Mouse (Mus musculus): ENCODE measurements around the gene Henmt1. TPM values are rescaled to one million over a fixed set of nuclear protein-coding genes. Genes with fewer than 3 reads are reported as not detected.

Henmt1 gene
- polyA plus RNA-seq, 1 experiment: 0.06 TPM

- Histone ChIP-seq H3K27me3 (replicated peaks; ENCODE audit: control insufficient read depth, insufficient read depth, low read length) (no peaks in the 10 kb centered on the region), H3K4me1 (ENCODE audit: control insufficient read depth, insufficient read depth, low read length) (peaks cover 10% of the 10 kb centered on the region), H3K36me3 (ENCODE audit: control insufficient read depth, insufficient read depth, low read length) (no peaks in the 10 kb centered on the region), H3K4me3 (ENCODE audit: insufficient read depth, low read depth, low read length) (no peak overlapping the region), H3K27ac (ENCODE audit: insufficient read depth, low read depth, low read length) (no peak overlapping the region)
- no peak for DNase-seq
- 84% methylated on average over 6 of the region's 6 CpGs for WGBS
- TF ChIP-seq CTCF (conservative IDR thresholded peaks at IDR 0.05; ENCODE audit: insufficient read depth, insufficient read length, low read depth, low read length) (no peak), POLR2A (IDR thresholded peaks at IDR 0.05; ENCODE audit: low read depth, low read length) (no peak)
Measured at GRCm38 (mm10) chr3:108981946-108982345, 42.3 kb downstream of the Henmt1 start.

- DNase-seq: no peak
- H3K4me1 ChIP-seq (ENCODE audit: control insufficient read depth, insufficient read depth, low read length): peaks cover 6% of the 10 kb centered on the region
- no peak overlapping the region for H3K27ac ChIP-seq (ENCODE audit: insufficient read depth, low read depth, low read length)
- 74% methylated on average over 5 of the region's 5 CpGs for WGBS
- TF ChIP-seq CTCF (conservative IDR thresholded peaks at IDR 0.05; ENCODE audit: insufficient read depth, insufficient read length, low read depth, low read length) (no peak), POLR2A (IDR thresholded peaks at IDR 0.05; ENCODE audit: low read depth, low read length) (no peak)
- H3K4me3 ChIP-seq (ENCODE audit: insufficient read depth, low read depth, low read length): no peak overlapping the region
- no peaks in the 10 kb centered on the region for H3K36me3 ChIP-seq (ENCODE audit: control insufficient read depth, insufficient read depth, low read length)
- H3K27me3 ChIP-seq (replicated peaks; ENCODE audit: control insufficient read depth, insufficient read depth, low read length): no peaks in the 10 kb centered on the region
Measured at GRCm38 (mm10) chr3:108983989-108984388, 44.3 kb downstream of the Henmt1 start.

DNA sequence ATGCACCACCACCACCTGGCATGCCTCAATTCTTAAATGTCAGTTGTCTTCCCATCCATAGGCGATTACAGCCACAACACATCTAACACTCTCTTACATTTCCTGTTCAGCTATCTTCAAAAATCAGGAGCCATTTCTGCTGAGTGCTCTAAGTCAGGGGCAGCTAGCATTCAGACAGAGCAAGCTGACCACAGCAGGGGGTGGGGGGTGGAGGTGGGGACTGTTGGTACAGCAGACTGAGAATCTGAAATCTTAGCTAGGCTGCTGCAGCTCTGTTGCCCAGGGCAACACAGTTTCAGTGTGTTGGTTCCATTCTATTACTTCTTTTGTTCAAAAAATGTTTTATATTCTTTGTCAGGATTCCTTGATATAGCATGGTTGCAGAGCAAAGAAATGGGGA, 46.9 kb downstream of the Henmt1 start:
- DNase-seq: no peak
- no peaks in the 10 kb centered on the region for H3K27me3 ChIP-seq (replicated peaks; ENCODE audit: control insufficient read depth, insufficient read depth, low read length)
- H3K4me1 ChIP-seq (ENCODE audit: control insufficient read depth, insufficient read depth, low read length): peaks cover 7% of the 10 kb centered on the region; the same call in 1 of the 2 replicates
- TF ChIP-seq POLR2A (IDR thresholded peaks at IDR 0.05; ENCODE audit: low read depth, low read length): no peak
- no peak for TF ChIP-seq CTCF (conservative IDR thresholded peaks at IDR 0.05; ENCODE audit: insufficient read depth, insufficient read length, low read depth, low read length)
- no peak overlapping the region for H3K27ac ChIP-seq (ENCODE audit: insufficient read depth, low read depth, low read length)
- no peak overlapping the region for H3K4me3 ChIP-seq (ENCODE audit: insufficient read depth, low read depth, low read length)
- WGBS: 81% methylated on average over 1 of the region's 1 CpGs
- no peaks in the 10 kb centered on the region for H3K36me3 ChIP-seq (ENCODE audit: control insufficient read depth, insufficient read depth, low read length)

- Histone ChIP-seq H3K36me3 (ENCODE audit: control insufficient read depth, insufficient read depth, low read length) (no peaks in the 10 kb centered on the region), H3K27me3 (replicated peaks; ENCODE audit: control insufficient read depth, insufficient read depth, low read length) (no peaks in the 10 kb centered on the region), H3K4me1 (ENCODE audit: control insufficient read depth, insufficient read depth, low read length) (peaks cover 7% of the 10 kb centered on the region; the same call in 1 of the 2 replicates), H3K27ac (ENCODE audit: insufficient read depth, low read depth, low read length) (no peak overlapping the region), H3K4me3 (ENCODE audit: insufficient read depth, low read depth, low read length) (no peak overlapping the region)
- no peak for DNase-seq
- TF ChIP-seq POLR2A (IDR thresholded peaks at IDR 0.05; ENCODE audit: low read depth, low read length) (no peak), CTCF (conservative IDR thresholded peaks at IDR 0.05; ENCODE audit: insufficient read depth, insufficient read length, low read depth, low read length) (no peak)
- WGBS: 67% methylated on average over 12 of the region's 12 CpGs
Measured at GRCm38 (mm10) chr3:108987009-108987659, 47.5 kb downstream of the Henmt1 start.

GRCm38 (mm10) chr3:108989971-108990548, 50.4 kb downstream of the Henmt1 start:
- Histone ChIP-seq H3K27me3 (replicated peaks; ENCODE audit: control insufficient read depth, insufficient read depth, low read length) (no peaks in the 10 kb centered on the region), H3K36me3 (ENCODE audit: control insufficient read depth, insufficient read depth, low read length) (no peaks in the 10 kb centered on the region), H3K4me3 (ENCODE audit: insufficient read depth, low read depth, low read length) (no peak overlapping the region), H3K4me1 (ENCODE audit: control insufficient read depth, insufficient read depth, low read length) (peaks cover 7% of the 10 kb centered on the region; the same call in 1 of the 2 replicates), H3K27ac (ENCODE audit: insufficient read depth, low read depth, low read length) (no peak overlapping the region)
- DNase-seq: peak; percentile 69
- TF ChIP-seq POLR2A (IDR thresholded peaks at IDR 0.05; ENCODE audit: low read depth, low read length) (no peak), CTCF (conservative IDR thresholded peaks at IDR 0.05; ENCODE audit: insufficient read depth, insufficient read length, low read depth, low read length) (no peak)
- WGBS: 54% methylated on average over 9 of the region's 9 CpGs

DNA sequence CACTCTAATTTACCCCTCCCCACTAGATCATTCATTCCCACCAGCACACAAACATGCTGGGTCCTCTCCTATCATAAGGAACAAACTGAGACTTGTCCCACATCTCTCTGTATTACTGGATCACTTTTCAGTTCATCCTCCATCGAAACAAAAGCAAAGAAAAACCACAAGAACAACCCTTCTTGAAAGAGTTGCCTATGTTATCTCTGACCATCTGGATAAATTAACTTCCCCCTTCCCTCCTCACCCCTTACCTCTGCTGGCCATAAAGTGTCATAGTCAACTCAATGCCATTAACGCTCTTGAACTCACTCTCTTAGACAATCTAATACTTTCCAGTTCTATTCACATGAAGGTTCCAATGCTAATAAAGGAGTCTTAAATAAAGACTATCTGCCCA, 54.8 kb downstream of the Henmt1 start:
- Histone ChIP-seq H3K27ac (ENCODE audit: insufficient read depth, low read depth, low read length) (no peak overlapping the region), H3K4me3 (ENCODE audit: insufficient read depth, low read depth, low read length) (no peak overlapping the region), H3K27me3 (replicated peaks; ENCODE audit: control insufficient read depth, insufficient read depth, low read length) (no peaks in the 10 kb centered on the region), H3K4me1 (ENCODE audit: control insufficient read depth, insufficient read depth, low read length) (peaks cover 4% of the 10 kb centered on the region; the same call in 1 of the 2 replicates), H3K36me3 (ENCODE audit: control insufficient read depth, insufficient read depth, low read length) (no peaks in the 10 kb centered on the region)
- TF ChIP-seq POLR2A (IDR thresholded peaks at IDR 0.05; ENCODE audit: low read depth, low read length) (no peak), CTCF (conservative IDR thresholded peaks at IDR 0.05; ENCODE audit: insufficient read depth, insufficient read length, low read depth, low read length) (no peak)
- DNase-seq: no peak
- WGBS: 92% methylated on average over 2 of the region's 2 CpGs

DNA sequence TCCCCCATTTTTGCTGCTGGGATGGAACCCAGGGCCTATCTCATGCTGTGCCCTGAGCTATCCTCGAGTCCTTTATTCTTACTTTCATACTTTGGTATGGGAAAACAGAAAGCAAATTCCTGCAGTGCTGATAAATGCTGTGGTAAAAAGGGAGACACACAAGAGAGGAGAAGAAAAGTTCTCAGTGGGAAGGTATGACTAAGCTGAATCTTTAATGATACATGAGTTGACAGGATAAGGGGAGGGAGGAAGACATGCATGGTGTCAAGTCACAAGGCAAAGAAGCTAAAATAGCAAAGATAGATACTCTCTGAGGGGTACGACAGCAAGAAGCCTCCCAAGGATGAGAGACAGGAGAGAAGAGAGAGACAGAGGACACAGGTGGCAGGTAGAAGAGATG, 55.7 kb downstream of the Henmt1 start:
- no peak for TF ChIP-seq POLR2A (IDR thresholded peaks at IDR 0.05; ENCODE audit: low read depth, low read length)
- TF ChIP-seq CTCF (conservative IDR thresholded peaks at IDR 0.05; ENCODE audit: insufficient read depth, insufficient read length, low read depth, low read length): no peak
- Histone ChIP-seq H3K4me1 (ENCODE audit: control insufficient read depth, insufficient read depth, low read length) (no peaks in the 10 kb centered on the region), H3K27ac (ENCODE audit: insufficient read depth, low read depth, low read length) (no peak overlapping the region), H3K4me3 (ENCODE audit: insufficient read depth, low read depth, low read length) (no peak overlapping the region), H3K36me3 (ENCODE audit: control insufficient read depth, insufficient read depth, low read length) (no peaks in the 10 kb centered on the region), H3K27me3 (replicated peaks; ENCODE audit: control insufficient read depth, insufficient read depth, low read length) (no peaks in the 10 kb centered on the region)
- 77% methylated on average over 2 of the region's 2 CpGs for WGBS
- DNase-seq: no peak
